8 mouse cellular contexts compared by ENCODE assay signal in the genomic region with DNA sequence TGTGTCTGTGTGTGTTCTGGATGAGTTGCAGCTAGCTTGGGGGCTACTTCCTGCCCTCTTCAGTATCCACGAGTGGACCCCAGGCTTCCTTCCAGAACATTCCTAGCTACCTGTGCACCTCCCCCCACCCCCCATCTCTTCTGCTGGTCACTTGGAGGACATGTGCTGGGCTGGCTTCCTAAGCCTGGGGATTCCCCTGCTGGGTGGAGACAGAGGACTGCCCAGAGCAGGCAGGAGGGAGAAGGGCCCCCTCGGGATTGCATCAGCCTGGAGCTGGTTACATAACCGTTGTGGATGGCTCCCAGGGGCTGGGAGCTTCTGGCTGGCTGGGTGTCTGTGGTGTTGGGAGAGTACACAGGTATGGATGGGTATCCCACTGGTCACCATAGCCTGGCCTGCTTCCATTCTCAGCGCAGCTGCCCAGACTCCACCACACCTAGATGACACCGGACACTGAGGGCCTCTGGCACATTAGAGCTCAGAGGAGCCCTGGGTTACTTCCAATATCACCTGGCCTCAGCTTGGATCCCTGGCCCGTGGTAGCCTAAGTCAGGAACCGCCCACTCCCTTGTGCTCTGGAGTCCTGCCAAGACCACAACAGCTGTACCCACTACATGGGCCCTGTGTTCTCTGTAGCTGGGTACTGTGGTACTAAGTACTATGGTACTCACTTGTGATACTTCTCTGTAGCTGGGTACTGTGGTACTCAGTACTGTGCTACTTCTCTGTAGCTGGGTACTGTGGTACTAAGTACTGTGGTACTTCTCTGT. TPM values are rescaled to one million over a fixed set of nuclear protein-coding genes. Genes with fewer than 3 reads are reported as not detected.
DNase-seq lines count a peak whose midpoint lies in the region; ATAC-seq lines count a peak whose summit lies in the region.

No protein-coding gene starts in this region.

- ATAC-seq in liver, embryonic 11.5 days (replicated peaks; ENCODE audit: low FRiP score) = peak; percentile 60
- no peak for ATAC-seq in forebrain, embryonic 11.5 days (replicated peaks; ENCODE audit: low FRiP score)

- H3K36me3 ChIP-seq in liver, embryonic 11.5 days (ENCODE audit: control insufficient read depth, insufficient read depth, low read length) = no peaks in the 10 kb centered on the region
- H3K36me3 ChIP-seq in forebrain, embryonic 11.5 days (ENCODE audit: control insufficient read depth, insufficient read depth, low read length) = no peaks in the 10 kb centered on the region

- H3K9ac ChIP-seq in liver, embryonic 11.5 days (ENCODE audit: low read depth, low read length) = no peak overlapping the region
- no peak overlapping the region for H3K9ac ChIP-seq in forebrain, embryonic 11.5 days (ENCODE audit: low read length)

- DNase-seq in cerebellum, adult 9-11 months = peak; percentile 40
- DNase-seq in cerebellum, postnatal 36 days = no peak
- peak; percentile 71 for DNase-seq in urinary bladder, postnatal 14 days (ENCODE audit: low spot score)
- DNase-seq in urinary bladder, postnatal 10 days (ENCODE audit: low spot score) = no peak
- no peak for DNase-seq in liver, embryonic 11.5 days (ENCODE audit: low spot score)
- peak; percentile 8 for DNase-seq in ovary, postnatal 10 days (ENCODE audit: low spot score)
- no peak for DNase-seq in forebrain, embryonic 11.5 days (ENCODE audit: low spot score)
- no peak for DNase-seq in spleen, adult 12 weeks (ENCODE audit: low spot score)

- no peak overlapping the region for H3K4me3 ChIP-seq in liver, embryonic 11.5 days (ENCODE audit: low read depth, low read length)
- H3K4me3 ChIP-seq in forebrain, embryonic 11.5 days (ENCODE audit: low read depth, low read length) = no peak overlapping the region

- 43% methylated on average over 7 of the region's 7 CpGs for WGBS in liver, embryonic 11.5 days
- 62% methylated on average over 7 of the region's 7 CpGs for WGBS in forebrain, embryonic 11.5 days

- no peak overlapping the region for H3K4me2 ChIP-seq in liver, embryonic 11.5 days
- no peak overlapping the region for H3K4me2 ChIP-seq in forebrain, embryonic 11.5 days (ENCODE audit: low read depth, low read length, severe bottlenecking)

- no peak overlapping the region for H3K27ac ChIP-seq in liver, embryonic 11.5 days (ENCODE audit: low read depth, low read length)
- H3K27ac ChIP-seq in forebrain, embryonic 11.5 days (ENCODE audit: low read depth, low read length) = no peak overlapping the region

- H3K9me3 ChIP-seq in liver, embryonic 11.5 days (ENCODE audit: control insufficient read depth, low read length) = no peaks in the 10 kb centered on the region
- no peaks in the 10 kb centered on the region for H3K9me3 ChIP-seq in forebrain, embryonic 11.5 days (ENCODE audit: control insufficient read depth, low read length)

- peaks cover 33% of the 10 kb centered on the region for H3K27me3 ChIP-seq in liver, embryonic 11.5 days (replicated peaks; ENCODE audit: control insufficient read depth, insufficient read depth, low read length)
- H3K27me3 ChIP-seq in forebrain, embryonic 11.5 days (ENCODE audit: control insufficient read depth, insufficient read depth, low read length) = peaks cover 9% of the 10 kb centered on the region

- H3K4me1 ChIP-seq in liver, embryonic 11.5 days (replicated peaks; ENCODE audit: control insufficient read depth, insufficient read depth, low read length) = peaks cover 17% of the 10 kb centered on the region
- H3K4me1 ChIP-seq in forebrain, embryonic 11.5 days (replicated peaks; ENCODE audit: control insufficient read depth, insufficient read depth, low read length) = peaks cover 3% of the 10 kb centered on the region

RNA-seq across cellular contexts. Expression of a gene that starts 6.9 kb away (rescaled TPM):
- polyA plus RNA-seq in liver, embryonic 11.5 days (2014; fragmentation: Nextera tagmentation; extraction: Ambion mirVana) = 0.32 and 0.42 TPM in 2 replicates
- 1.3 and 1.5 TPM in 2 replicates for polyA plus RNA-seq in forebrain, embryonic 11.5 days (2014; fragmentation: Nextera tagmentation; extraction: Ambion mirVana)

RNA-seq across cellular contexts. Expression of a gene that starts 19.8 kb away (rescaled TPM):
- polyA plus RNA-seq in liver, embryonic 11.5 days (2014; fragmentation: Nextera tagmentation; extraction: Ambion mirVana) = 546 and 596 TPM in 2 replicates
- 310 and 360 TPM in 2 replicates for polyA plus RNA-seq in forebrain, embryonic 11.5 days (2014; fragmentation: Nextera tagmentation; extraction: Ambion mirVana)

RNA-seq across cellular contexts. Expression of a gene that starts 26.5 kb away (rescaled TPM):
- 0.53 and 0.97 TPM in 2 replicates for polyA plus RNA-seq in liver, embryonic 11.5 days (2014; fragmentation: Nextera tagmentation; extraction: Ambion mirVana)
- 0.60 and 1.2 TPM in 2 replicates for polyA plus RNA-seq in forebrain, embryonic 11.5 days (2014; fragmentation: Nextera tagmentation; extraction: Ambion mirVana)

RNA-seq across cellular contexts. Expression of a gene that starts 48.3 kb away (rescaled TPM):
- 20.6 and 21.1 TPM in 2 replicates for polyA plus RNA-seq in liver, embryonic 11.5 days (2014; fragmentation: Nextera tagmentation; extraction: Ambion mirVana)
- 22.1 and 23.6 TPM in 2 replicates for polyA plus RNA-seq in forebrain, embryonic 11.5 days (2014; fragmentation: Nextera tagmentation; extraction: Ambion mirVana)

RNA-seq across cellular contexts. Expression of a gene that starts 53.8 kb away (rescaled TPM):
- not detected in 2 replicates for polyA plus RNA-seq in liver, embryonic 11.5 days (2014; fragmentation: Nextera tagmentation; extraction: Ambion mirVana)
- polyA plus RNA-seq in forebrain, embryonic 11.5 days (2014; fragmentation: Nextera tagmentation; extraction: Ambion mirVana) = 0.53 and 1.0 TPM in 2 replicates

Comparison
In these comparisons a context has a peak if more than half of its experiments do, and no peak if none do; other contexts are left out.
1. DNase-seq: peak in cerebellum, adult 9-11 months (single experiment), urinary bladder, postnatal 14 days (single experiment) and ovary, postnatal 10 days (single experiment); none in cerebellum, postnatal 36 days (0 of 2), urinary bladder, postnatal 10 days (single experiment), liver, embryonic 11.5 days (single experiment), forebrain, embryonic 11.5 days (single experiment) and spleen, adult 12 weeks (single experiment).